Mouse (Mus musculus) brain, embryonic 14.5 days (tissue): ENCODE results near the gene Olfr487. TPM values are rescaled to one million over a fixed set of nuclear protein-coding genes. Genes with fewer than 3 reads are reported as not detected.
"Not testable (repeated sequence)": the region's sequence is repeated elsewhere in the genome, so short reads cannot be mapped to it uniquely, and the experiment has no call there.

Experiments used
- DNase-seq: peaks from one replicate; pipeline ENCODE4 v3.0.0-alpha.2; 2011; ENCODE audit warnings: low read depth
- CTCF ChIP-seq: fragments of 200-500 bp; IDR thresholded peaks from 2 replicates; pipeline ENCODE4 v1.5.1; 2012; ENCODE audit warnings: inconsistent platforms, mild to moderate bottlenecking, moderate library complexity, borderline replicate concordance; ENCODE audit not compliant: insufficient read depth, insufficient read length; ENCODE audit errors: extremely low read depth
- POLR2A ChIP-seq: fragments of 200-500 bp; IDR thresholded peaks from 2 replicates; pipeline ENCODE4 v1.6.1; 2012; ENCODE audit warnings: mild to moderate bottlenecking, inconsistent platforms, borderline replicate concordance; ENCODE audit not compliant: poor library complexity, insufficient read depth, insufficient read length, severe bottlenecking; ENCODE audit errors: extremely low read depth
- polyA plus RNA-seq: library from polyadenylated mRNA; depleted of rRNA; stranded (reverse); fragments of >200 nt; gene quantifications from 2 replicates; pipeline ENCODE4 v1.2.3, GENCODE M21; 2012; rRNA removed

Olfr487 gene
- not detected in 2 replicates for polyA plus RNA-seq

- DNase-seq: not testable (repeated sequence)
Measured at GRCm38 (mm10) chr7:108214536-108214935, at the start of gene Olfr487. Gene Olfr487, minus strand, starts transcription at chr7:108214636.

GRCm38 (mm10) chr7:108258247-108258646 lies 43.8 kb upstream of the Olfr487 start, which contains the start of gene Olfr488:
Gene Olfr488, minus strand, starts transcription at chr7:108258347.
- TF ChIP-seq POLR2A (no peak), CTCF (no peak)
- DNase-seq: no peak

- no peak for DNase-seq
- TF ChIP-seq POLR2A: no peak
- TF ChIP-seq CTCF: no peak
Measured at GRCm38 (mm10) chr7:108233551-108233950, 19.1 kb upstream of the Olfr487 start.

- TF ChIP-seq POLR2A (no peak), CTCF (no peak)
- DNase-seq: no peak
Measured at GRCm38 (mm10) chr7:108196938-108197337, 17.5 kb downstream of the Olfr487 start.

- not testable (repeated sequence) for DNase-seq
Measured at GRCm38 (mm10) chr7:108196337-108196736, 18.1 kb downstream of the Olfr487 start.

- DNase-seq: not testable (repeated sequence)
Measured at GRCm38 (mm10) chr7:108192714-108193113, 21.7 kb downstream of the Olfr487 start.

GRCm38 (mm10) chr7:108191196-108191595 lies 23.2 kb downstream of the Olfr487 start:
- DNase-seq: not testable (repeated sequence)

GRCm38 (mm10) chr7:108185237-108185636 lies 29.2 kb downstream of the Olfr487 start:
- DNase-seq: not testable (repeated sequence)

- DNase-seq: not testable (repeated sequence)
Measured at GRCm38 (mm10) chr7:108184401-108184800, 30.0 kb downstream of the Olfr487 start.

- DNase-seq: not testable (repeated sequence)
Measured at GRCm38 (mm10) chr7:108172642-108173041, 41.8 kb downstream of the Olfr487 start, which contains the start of gene Olfr486. Gene Olfr486, minus strand, starts transcription at chr7:108172742.

- DNase-seq: no peak
- TF ChIP-seq POLR2A: no peak
- no peak for TF ChIP-seq CTCF
Measured at GRCm38 (mm10) chr7:108159771-108160170, 54.7 kb downstream of the Olfr487 start, which contains the start of gene Olfr485. Gene Olfr485, minus strand, starts transcription at chr7:108159871.

Other genes starting within 250 kb of the Olfr487 start
- not detected in 2 replicates for gene Olfr476, start 249.8 kb downstream of the Olfr487 start, polyA plus RNA-seq
- gene Olfr477, start 227.9 kb downstream of the Olfr487 start, polyA plus RNA-seq: not detected in 2 replicates
- not detected in 2 replicates for gene Olfr478, start 180.6 kb downstream of the Olfr487 start, polyA plus RNA-seq
- gene Olfr479, start 163.9 kb downstream of the Olfr487 start, polyA plus RNA-seq: not detected in 2 replicates
- not detected in 2 replicates for gene Olfr480, start 147.3 kb downstream of the Olfr487 start, polyA plus RNA-seq
- gene Olfr481, start 134.8 kb downstream of the Olfr487 start, polyA plus RNA-seq: not detected in 2 replicates
- 0.03 TPM in 1 of 2 replicates, not detected in the other for gene Olfr482, start 117.0 kb downstream of the Olfr487 start, polyA plus RNA-seq
- not detected in 2 replicates for gene Olfr483, start 113.8 kb downstream of the Olfr487 start, polyA plus RNA-seq
- not detected in 2 replicates for gene Olfr484, start 87.2 kb downstream of the Olfr487 start, polyA plus RNA-seq
- gene Olfr485, start 54.8 kb downstream of the Olfr487 start, polyA plus RNA-seq: not detected in 2 replicates
- gene Olfr486, start 41.9 kb downstream of the Olfr487 start, polyA plus RNA-seq: not detected in 2 replicates
- not detected in 2 replicates for gene Olfr488, start 43.7 kb upstream of the Olfr487 start, polyA plus RNA-seq
- gene Olfr490, start 74.3 kb upstream of the Olfr487 start, polyA plus RNA-seq: not detected in 2 replicates
- gene Olfr491, start 98.8 kb upstream of the Olfr487 start, polyA plus RNA-seq: not detected in 2 replicates
- not detected in 2 replicates for gene Olfr492, start 109.0 kb upstream of the Olfr487 start, polyA plus RNA-seq
- not detected in 2 replicates for gene Olfr493, start 132.3 kb upstream of the Olfr487 start, polyA plus RNA-seq
- not detected in 2 replicates for gene Olfr494, start 150.7 kb upstream of the Olfr487 start, polyA plus RNA-seq
- not detected in 2 replicates for gene Olfr495, start 178.5 kb upstream of the Olfr487 start, polyA plus RNA-seq
- gene Olfr497, start 205.8 kb upstream of the Olfr487 start, polyA plus RNA-seq: not detected in 2 replicates